Mouse (Mus musculus) CH12.LX (cell line): Measurements from ENCODE around the gene Atrip. TPM values are rescaled to one million over a fixed set of nuclear protein-coding genes. Genes with fewer than 3 reads are reported as not detected.

Experiments
- DNase-seq: peaks from one replicate; pipeline ENCODE4 v3.0.0-alpha.2; 2013; ENCODE audit errors: extremely low read depth
- H3K27ac ChIP-seq: 2 replicates; pipeline ENCODE4 v1.5.1; 2012; ENCODE audit warnings: low read depth, mild to moderate bottlenecking, control low read depth, moderate library complexity; ENCODE audit not compliant: insufficient read depth
- H3K27me3 ChIP-seq: replicated peaks from 2 replicates; pipeline ENCODE3; 2012; ENCODE audit warnings: inconsistent platforms
- H3K36me3 ChIP-seq, 2 experiments: replicated peaks in 1 of 2; 2 replicates each; pipeline versions ENCODE3 to v1.6.1; 2012; ENCODE audit warnings: inconsistent platforms in 1 of 2, low read length in 1 of 2, mild to moderate bottlenecking in 1 of 2, mixed read lengths in 1 of 2, moderate library complexity in 1 of 2; ENCODE audit not compliant: control insufficient read depth in 1 of 2, insufficient read depth in 1 of 2
- H3K4me1 ChIP-seq, 2 experiments: 2 replicates each; pipeline ENCODE4 v1.6.1; 2012; ENCODE audit warnings: inconsistent platforms in 1 of 2, moderate library complexity in 1 of 2; ENCODE audit not compliant: insufficient read depth in 2 of 2, control insufficient read depth in 1 of 2
- H3K4me2 ChIP-seq: 2 replicates; pipeline ENCODE4 v1.6.1; 2012; ENCODE audit warnings: low read depth, mild to moderate bottlenecking, control low read depth; ENCODE audit not compliant: poor library complexity, insufficient read depth, severe bottlenecking
- H3K4me3 ChIP-seq, 3 experiments: fragments of 150-350 bp in 1 of 3; sonication (generic) in 1 of 3; replicated peaks in 1 of 3; 2 replicates each; pipeline versions ENCODE3 to v1.5.1; 2011 to 2012; ENCODE audit warnings: low read depth in 2 of 3, low read length in 2 of 3, mild to moderate bottlenecking in 2 of 3, moderate library complexity in 2 of 3, control low read depth in 1 of 3, improper control_type of control experiment in 1 of 3, inconsistent platforms in 1 of 3, mixed read lengths in 1 of 3; ENCODE audit not compliant: poor library complexity in 1 of 3
- H3K79me2 ChIP-seq: replicated peaks from 2 replicates; pipeline ENCODE4 v1.6.1; 2012; ENCODE audit warnings: mild to moderate bottlenecking, moderate library complexity; ENCODE audit not compliant: control insufficient read depth, poor library complexity, insufficient read depth, severe bottlenecking; ENCODE audit errors: extremely low read depth
- H3K9ac ChIP-seq: 2 replicates; pipeline ENCODE4 v1.6.1; 2012; ENCODE audit warnings: low read depth, mild to moderate bottlenecking, control low read depth, moderate library complexity; ENCODE audit not compliant: insufficient read depth
- H3K9me3 ChIP-seq: replicated peaks from 2 replicates; pipeline ENCODE3; 2012; ENCODE audit warnings: low read length, inconsistent platforms, mixed read lengths
- BHLHE40 ChIP-seq: IDR thresholded peaks from 2 replicates; pipeline ENCODE4 v1.6.1; 2011; ENCODE audit warnings: mild to moderate bottlenecking, low read depth, low read length, improper control_type of control experiment
- CHD1 ChIP-seq: IDR thresholded peaks from 2 replicates; pipeline ENCODE4 v1.6.1; 2012; ENCODE audit warnings: low read depth, low read length, improper control_type of control experiment, inconsistent platforms
- CHD2 ChIP-seq: IDR thresholded peaks from 2 replicates; pipeline ENCODE4 v1.6.1; 2011; ENCODE audit warnings: low read length, improper control_type of control experiment
- CTCF ChIP-seq, 2 experiments: IDR thresholded peaks in 1 of 2; conservative IDR thresholded peaks in 1 of 2; 2 replicates each; pipeline ENCODE4 v1.5.1; 2011 to 2012; ENCODE audit warnings: low read depth in 2 of 2, low read length in 2 of 2, improper control_type of control experiment in 1 of 2, inconsistent platforms in 1 of 2, mild to moderate bottlenecking in 1 of 2, moderate library complexity in 1 of 2
- EP300 ChIP-seq: IDR thresholded peaks from 2 replicates; pipeline ENCODE4 v1.6.1; 2011; ENCODE audit warnings: low read length, improper control_type of control experiment
- ETS1 ChIP-seq: conservative IDR thresholded peaks from 2 replicates; pipeline ENCODE4 v1.6.1; 2012; ENCODE audit warnings: low read depth, mild to moderate bottlenecking, inconsistent platforms, low read length, improper control_type of control experiment, moderate library complexity
- IRF4 ChIP-seq: IDR thresholded peaks from 2 replicates; pipeline ENCODE4 v1.6.1; 2014; ENCODE audit warnings: low read depth, mild to moderate bottlenecking, inconsistent platforms, low read length, improper control_type of control experiment
- JUN ChIP-seq: IDR thresholded peaks from 2 replicates; pipeline ENCODE4 v1.6.1; 2011; ENCODE audit warnings: low read depth, mild to moderate bottlenecking, low read length, improper control_type of control experiment, moderate library complexity; ENCODE audit not compliant: insufficient read depth
- JUND ChIP-seq: conservative IDR thresholded peaks from 2 replicates; pipeline ENCODE4 v1.6.1; 2011; ENCODE audit warnings: low read depth, low read length, improper control_type of control experiment
- KAT2A ChIP-seq: IDR thresholded peaks from 2 replicates; pipeline ENCODE4 v1.6.1; 2012; ENCODE audit warnings: low read length, improper control_type of control experiment, inconsistent platforms; ENCODE audit not compliant: insufficient replicate concordance
- MAFK ChIP-seq: IDR thresholded peaks from 2 replicates; pipeline ENCODE4 v1.6.1; 2011; ENCODE audit warnings: low read length, improper control_type of control experiment; ENCODE audit not compliant: insufficient replicate concordance
- MAZ ChIP-seq: IDR thresholded peaks from 2 replicates; pipeline ENCODE4 v1.6.1; 2012; ENCODE audit warnings: low read depth, mild to moderate bottlenecking, inconsistent platforms, low read length, improper control_type of control experiment, moderate library complexity
- MEF2A ChIP-seq: IDR thresholded peaks from 2 replicates; pipeline ENCODE4 v1.6.1; 2014; ENCODE audit warnings: low read depth, mild to moderate bottlenecking, inconsistent platforms, low read length, improper control_type of control experiment, borderline replicate concordance
- MXI1 ChIP-seq: IDR thresholded peaks from 2 replicates; pipeline ENCODE4 v1.6.1; 2011; ENCODE audit warnings: mild to moderate bottlenecking, low read depth, low read length, improper control_type of control experiment
- NRF1 ChIP-seq: IDR thresholded peaks from 2 replicates; pipeline ENCODE4 v1.6.1; 2014; ENCODE audit warnings: low read depth, mild to moderate bottlenecking, inconsistent platforms, low read length, improper control_type of control experiment, moderate library complexity
- PAX5 ChIP-seq: IDR thresholded peaks from 2 replicates; pipeline ENCODE4 v1.6.1; 2012; ENCODE audit warnings: low read length, inconsistent platforms, mixed read lengths
- POLR2A ChIP-seq: IDR thresholded peaks from 2 replicates; pipeline ENCODE4 v1.6.1; 2011; ENCODE audit warnings: low read depth, mild to moderate bottlenecking, improper control_type of control experiment, low read length
- RAD21 ChIP-seq: IDR thresholded peaks from 2 replicates; pipeline ENCODE4 v1.6.1; 2011; ENCODE audit warnings: low read depth, mild to moderate bottlenecking, low read length, improper control_type of control experiment, moderate library complexity
- RCOR1 ChIP-seq: conservative IDR thresholded peaks from 2 replicates; pipeline ENCODE4 v1.6.1; 2012; ENCODE audit warnings: low read depth, mild to moderate bottlenecking, inconsistent platforms, low read length, improper control_type of control experiment
- SIN3A ChIP-seq: IDR thresholded peaks from 2 replicates; pipeline ENCODE4 v1.6.1; 2012; ENCODE audit warnings: low read length, improper control_type of control experiment, inconsistent platforms
- SMC3 ChIP-seq: IDR thresholded peaks from 2 replicates; pipeline ENCODE4 v1.6.1; 2011; ENCODE audit warnings: low read depth, low read length, improper control_type of control experiment
- TCF12 ChIP-seq: IDR thresholded peaks from 2 replicates; pipeline ENCODE4 v1.6.1; 2014; ENCODE audit warnings: low read depth, mild to moderate bottlenecking, inconsistent platforms, low read length, improper control_type of control experiment
- UBTF ChIP-seq: IDR thresholded peaks from 2 replicates; pipeline ENCODE4 v1.6.1; 2012; ENCODE audit warnings: low read depth, mild to moderate bottlenecking, inconsistent platforms, low read length, improper control_type of control experiment, moderate library complexity
- ZC3H11A ChIP-seq: IDR thresholded peaks from 2 replicates; pipeline ENCODE4 v1.6.1; 2012; ENCODE audit warnings: low read depth, mild to moderate bottlenecking, inconsistent platforms, low read length, improper control_type of control experiment
- ZKSCAN1 ChIP-seq: IDR thresholded peaks from 2 replicates; pipeline ENCODE4 v1.6.1; 2012; ENCODE audit warnings: low read depth, inconsistent platforms, low read length, improper control_type of control experiment, borderline replicate concordance
- ZMIZ1 ChIP-seq: IDR thresholded peaks from 2 replicates; pipeline ENCODE4 v1.6.1; 2012; ENCODE audit warnings: low read depth, mild to moderate bottlenecking, inconsistent platforms, low read length, improper control_type of control experiment
- ZNF384 ChIP-seq: IDR thresholded peaks from 2 replicates; pipeline ENCODE4 v1.6.1; 2012; ENCODE audit warnings: low read depth, low read length, improper control_type of control experiment, inconsistent platforms
- dilution Hi-C: fragments of 300-500 bp; cut with MboI; formaldehyde crosslinking; loops from 2 replicates; pipeline ENCODE4 v1.14.3; 2020; ENCODE audit warnings: low sequenced_read_pairs; ENCODE audit not compliant: extremely low pct_unique_long_range_greater_than_20kb, extremely low pct_ligation_motif_present
- in situ Hi-C: fragments of 300-500 bp; cut with MboI; formaldehyde crosslinking; loops from 3 replicates; pipeline ENCODE4 v1.14.3; 2019; ENCODE audit warnings: low sequenced_read_pairs, low pct_ligation_motif_present, low pct_unique_long_range_greater_than_20kb, mixed read lengths
- polyA plus RNA-seq: library from polyadenylated mRNA; unstranded; fragments of >175 nt; gene quantifications from 2 replicates; pipeline ENCODE4 v1.2.1, GENCODE M21; 2012; ENCODE audit warnings: low read depth; ENCODE audit not compliant: insufficient read length
- total RNA-seq, 2 experiments: library from RNA; depleted of rRNA; stranded (reverse); fragments of 300-350 nt in 1 of 2; fragments of >200 nt in 1 of 2; gene quantifications; 2 replicates each; pipeline ENCODE4 v1.2.3; 2012 to 2014

Atrip gene
- total and polyA plus RNA-seq, 3 experiments: 17.6 to 24.1 (median 18.0) TPM

DNA sequence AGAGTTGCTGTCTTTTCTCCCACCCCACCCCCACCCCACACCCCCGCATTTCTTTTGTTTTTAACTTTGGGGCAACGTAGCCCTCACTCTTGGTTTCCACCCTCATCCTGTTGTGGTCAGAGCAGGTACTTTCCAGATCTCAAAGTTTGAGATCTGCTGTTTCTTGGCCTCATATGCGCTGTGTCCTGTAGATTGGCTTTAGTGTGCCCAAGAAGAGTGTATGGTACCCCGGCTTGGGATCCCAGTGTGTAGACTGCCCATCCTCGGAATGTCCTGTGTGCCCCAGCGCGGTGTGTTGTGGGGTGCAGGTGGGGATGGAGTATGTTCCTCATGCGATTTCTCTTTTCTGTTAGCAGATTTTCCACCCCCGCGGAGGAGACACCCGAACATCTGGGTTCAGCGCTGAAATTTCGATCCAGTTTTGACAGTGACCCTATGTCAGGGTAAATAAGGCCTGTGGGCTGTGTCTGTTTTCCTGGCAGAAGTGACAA is 22.9 kb downstream of the Atrip start:
- Histone ChIP-seq H3K9me3 (no peaks in the 10 kb centered on the region), H3K36me3 (peaks cover 4 to 22% of the 10 kb centered on the region in 2 experiments), H3K9ac (peak overlapping the region; percentile 56), H3K79me2 (peaks cover 57% of the 10 kb centered on the region)
- dilution Hi-C loops: no loop called here
- TF ChIP-seq SMC3 (no peak), BHLHE40 (0 out of 2 replicates have a peak, but pooled peaks have one; percentile 3), ETS1 (peak; percentile 52), RCOR1 (no peak), JUN (no peak), ZKSCAN1 (no peak), CHD2 (no peak; the same call in 1 of the 2 replicates), EP300 (no peak), JUND (no peak), ZMIZ1 (no peak), UBTF (no peak), POLR2A (peak; percentile 38; the same call in 1 of the 2 replicates), MAZ (peak; percentile 68), SIN3A (peak; percentile 47; the same call in 1 of the 2 replicates), ZC3H11A (no peak)
- TF ChIP-seq, all 38 proteins: peak for 5
- H3K27me3 ChIP-seq: no peaks in the 10 kb centered on the region
- peak; percentile 75 for DNase-seq
- H3K4me1 ChIP-seq: peaks cover 22 to 52% of the 10 kb centered on the region in 2 experiments
- H3K4me2 ChIP-seq: peak overlapping the region; percentile 88
- in situ Hi-C loops: no loop called here
- peak overlapping the region; percentile 67 to 91 (median 70) for H3K4me3 ChIP-seq
- peak overlapping the region; percentile 93 for H3K27ac ChIP-seq

DNA sequence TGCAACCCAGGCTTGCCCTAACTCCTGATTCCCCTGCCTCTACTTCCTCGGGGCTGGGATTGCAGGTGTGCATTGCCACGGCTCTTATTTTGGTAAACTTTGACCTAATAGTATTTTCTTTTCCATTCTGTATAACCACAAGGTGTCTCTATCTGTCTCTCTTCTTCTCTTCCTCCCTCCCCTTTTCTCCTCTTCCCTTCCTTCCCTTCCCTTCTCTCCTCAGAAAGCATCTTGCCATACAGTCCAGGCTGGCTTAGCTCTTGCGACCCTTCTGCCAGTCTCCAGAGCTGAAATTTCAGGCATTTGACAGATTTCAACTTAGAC is 23.3 kb downstream of the Atrip start:
- H3K36me3 ChIP-seq: peaks cover 0 to 19% of the 10 kb centered on the region in 2 experiments
- peak overlapping the region; percentile 67 to 91 (median 80) for H3K4me3 ChIP-seq
- peak overlapping the region; percentile 93 for H3K27ac ChIP-seq
- H3K4me2 ChIP-seq: peak overlapping the region; percentile 88
- TF ChIP-seq CHD1: no peak; the same call in 1 of the 2 replicates
- TF ChIP-seq RAD21: peak; percentile 19
- no peak for TF ChIP-seq PAX5
- TF ChIP-seq MAFK: no peak
- TF ChIP-seq TCF12: peak; percentile 61; the same call in 1 of the 2 replicates
- TF ChIP-seq MXI1: no peak
- TF ChIP-seq EP300: peak; percentile 65; the same call in 1 of the 2 replicates
- TF ChIP-seq CHD2: 0 out of 2 replicates have a peak, but pooled peaks have one; percentile 65
- TF ChIP-seq BHLHE40: 0 out of 2 replicates have a peak, but pooled peaks have one; percentile 2
- peak; percentile 9; the same call in 1 of the 2 replicates for TF ChIP-seq MEF2A
- TF ChIP-seq UBTF: no peak
- TF ChIP-seq NRF1: no peak
- no peak for TF ChIP-seq JUND
- peak; percentile 24 for TF ChIP-seq SMC3
- no peak for TF ChIP-seq KAT2A
- peak; percentile 20; the same call in 1 of the 2 replicates for TF ChIP-seq IRF4
- TF ChIP-seq CTCF (conservative IDR thresholded peaks at IDR 0.05 in 1 of 2, IDR thresholded peaks at IDR 0.05 in 1 of 2; ENCODE audit: low read depth in 2 of 2, low read length in 2 of 2): peak in 1 of 2 experiments; percentile 50; a peak in 2 of 4 replicates
- TF ChIP-seq ZNF384: no peak
- no peak for DNase-seq
- no peaks in the 10 kb centered on the region for H3K27me3 ChIP-seq
- peaks cover 18 to 47% of the 10 kb centered on the region in 2 experiments for H3K4me1 ChIP-seq
- in situ Hi-C loops: no loop called here
- peaks cover 53% of the 10 kb centered on the region for H3K79me2 ChIP-seq
- dilution Hi-C loops: no loop called here
- peak overlapping the region; percentile 56 for H3K9ac ChIP-seq
- H3K9me3 ChIP-seq: no peaks in the 10 kb centered on the region
